Mouse (Mus musculus) CH12.LX (cell line): ENCODE data around the gene Gtf3c1. TPM values are rescaled to one million over a fixed set of nuclear protein-coding genes. Genes with fewer than 3 reads are reported as not detected.

Source experiments
- DNase-seq: peaks from one replicate; pipeline ENCODE4 v3.0.0-alpha.2; 2013; ENCODE audit errors: extremely low read depth
- H3K27ac ChIP-seq: 2 replicates; pipeline ENCODE4 v1.5.1; 2012; ENCODE audit warnings: low read depth, mild to moderate bottlenecking, control low read depth, moderate library complexity; ENCODE audit not compliant: insufficient read depth
- H3K27me3 ChIP-seq: replicated peaks from 2 replicates; pipeline ENCODE3; 2012; ENCODE audit warnings: inconsistent platforms
- H3K36me3 ChIP-seq, 2 experiments: replicated peaks in 1 of 2; 2 replicates each; pipeline versions ENCODE3 to v1.6.1; 2012; ENCODE audit warnings: inconsistent platforms in 1 of 2, low read length in 1 of 2, mild to moderate bottlenecking in 1 of 2, mixed read lengths in 1 of 2, moderate library complexity in 1 of 2; ENCODE audit not compliant: control insufficient read depth in 1 of 2, insufficient read depth in 1 of 2
- H3K4me1 ChIP-seq, 2 experiments: 2 replicates each; pipeline ENCODE4 v1.6.1; 2012; ENCODE audit warnings: inconsistent platforms in 1 of 2, moderate library complexity in 1 of 2; ENCODE audit not compliant: insufficient read depth in 2 of 2, control insufficient read depth in 1 of 2
- H3K4me2 ChIP-seq: 2 replicates; pipeline ENCODE4 v1.6.1; 2012; ENCODE audit warnings: low read depth, mild to moderate bottlenecking, control low read depth; ENCODE audit not compliant: poor library complexity, insufficient read depth, severe bottlenecking
- H3K4me3 ChIP-seq, 3 experiments: fragments of 150-350 bp in 1 of 3; sonication (generic) in 1 of 3; replicated peaks in 1 of 3; 2 replicates each; pipeline versions ENCODE3 to v1.5.1; 2011 to 2012; ENCODE audit warnings: low read depth in 2 of 3, low read length in 2 of 3, mild to moderate bottlenecking in 2 of 3, moderate library complexity in 2 of 3, control low read depth in 1 of 3, improper control_type of control experiment in 1 of 3, inconsistent platforms in 1 of 3, mixed read lengths in 1 of 3; ENCODE audit not compliant: poor library complexity in 1 of 3
- H3K79me2 ChIP-seq: replicated peaks from 2 replicates; pipeline ENCODE4 v1.6.1; 2012; ENCODE audit warnings: mild to moderate bottlenecking, moderate library complexity; ENCODE audit not compliant: control insufficient read depth, poor library complexity, insufficient read depth, severe bottlenecking; ENCODE audit errors: extremely low read depth
- H3K9ac ChIP-seq: 2 replicates; pipeline ENCODE4 v1.6.1; 2012; ENCODE audit warnings: low read depth, mild to moderate bottlenecking, control low read depth, moderate library complexity; ENCODE audit not compliant: insufficient read depth
- H3K9me3 ChIP-seq: replicated peaks from 2 replicates; pipeline ENCODE3; 2012; ENCODE audit warnings: low read length, inconsistent platforms, mixed read lengths
- CTCF ChIP-seq, 2 experiments: IDR thresholded peaks in 1 of 2; conservative IDR thresholded peaks in 1 of 2; 2 replicates each; pipeline ENCODE4 v1.5.1; 2011 to 2012; ENCODE audit warnings: low read depth in 2 of 2, low read length in 2 of 2, improper control_type of control experiment in 1 of 2, inconsistent platforms in 1 of 2, mild to moderate bottlenecking in 1 of 2, moderate library complexity in 1 of 2
- MAZ ChIP-seq: IDR thresholded peaks from 2 replicates; pipeline ENCODE4 v1.6.1; 2012; ENCODE audit warnings: low read depth, mild to moderate bottlenecking, inconsistent platforms, low read length, improper control_type of control experiment, moderate library complexity
- MEF2A ChIP-seq: IDR thresholded peaks from 2 replicates; pipeline ENCODE4 v1.6.1; 2014; ENCODE audit warnings: low read depth, mild to moderate bottlenecking, inconsistent platforms, low read length, improper control_type of control experiment, borderline replicate concordance
- MXI1 ChIP-seq: IDR thresholded peaks from 2 replicates; pipeline ENCODE4 v1.6.1; 2011; ENCODE audit warnings: mild to moderate bottlenecking, low read depth, low read length, improper control_type of control experiment
- POLR2A ChIP-seq: IDR thresholded peaks from 2 replicates; pipeline ENCODE4 v1.6.1; 2011; ENCODE audit warnings: low read depth, mild to moderate bottlenecking, improper control_type of control experiment, low read length
- RAD21 ChIP-seq: IDR thresholded peaks from 2 replicates; pipeline ENCODE4 v1.6.1; 2011; ENCODE audit warnings: low read depth, mild to moderate bottlenecking, low read length, improper control_type of control experiment, moderate library complexity
- TBP ChIP-seq: conservative IDR thresholded peaks from 2 replicates; pipeline ENCODE4 v1.6.1; 2011; ENCODE audit warnings: low read depth, low read length, improper control_type of control experiment
- ZNF384 ChIP-seq: IDR thresholded peaks from 2 replicates; pipeline ENCODE4 v1.6.1; 2012; ENCODE audit warnings: low read depth, low read length, improper control_type of control experiment, inconsistent platforms
- dilution Hi-C: fragments of 300-500 bp; cut with MboI; formaldehyde crosslinking; loops from 2 replicates; pipeline ENCODE4 v1.14.3; 2020; ENCODE audit warnings: low sequenced_read_pairs; ENCODE audit not compliant: extremely low pct_unique_long_range_greater_than_20kb, extremely low pct_ligation_motif_present
- in situ Hi-C: fragments of 300-500 bp; cut with MboI; formaldehyde crosslinking; loops from 3 replicates; pipeline ENCODE4 v1.14.3; 2019; ENCODE audit warnings: low sequenced_read_pairs, low pct_ligation_motif_present, low pct_unique_long_range_greater_than_20kb, mixed read lengths
- polyA plus RNA-seq: library from polyadenylated mRNA; unstranded; fragments of >175 nt; gene quantifications from 2 replicates; pipeline ENCODE4 v1.2.1, GENCODE M21; 2012; ENCODE audit warnings: low read depth; ENCODE audit not compliant: insufficient read length
- total RNA-seq, 2 experiments: library from RNA; depleted of rRNA; stranded (reverse); fragments of 300-350 nt in 1 of 2; fragments of >200 nt in 1 of 2; gene quantifications; 2 replicates each; pipeline ENCODE4 v1.2.3; 2012 to 2014

Gtf3c1 gene
- total and polyA plus RNA-seq, 3 experiments: 20.2 to 48.4 (median 46.8) TPM

DNA sequence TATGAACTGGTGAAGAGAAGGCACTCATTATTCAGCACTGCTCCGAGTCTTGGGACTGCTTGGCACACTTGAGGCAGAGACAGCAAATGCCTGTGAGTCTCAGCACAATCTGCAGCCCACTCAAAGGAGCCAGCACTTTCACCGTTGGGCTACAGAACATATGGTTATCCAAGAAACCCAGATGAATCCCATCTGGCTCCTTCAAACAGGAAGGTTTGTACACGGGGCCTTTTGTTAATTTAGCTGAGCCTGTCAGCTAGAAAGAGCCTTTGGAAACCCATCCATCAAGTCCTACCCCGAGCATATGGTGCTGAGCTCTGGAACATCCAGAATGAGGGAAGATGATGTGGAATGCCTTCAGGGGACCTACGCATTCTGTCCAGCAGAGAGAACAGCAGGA is 13.5 kb downstream of the Gtf3c1 start:
- Histone ChIP-seq H3K9me3 (peaks cover 11% of the 10 kb centered on the region), H3K27ac (no peak overlapping the region), H3K79me2 (no peaks in the 10 kb centered on the region; the same call in 1 of the 2 replicates), H3K4me1 (0 out of 4 replicates have a peak, but pooled peaks cover 0 to 4% of the 10 kb centered on the region in 2 experiments)
- dilution Hi-C loops: no loop called here
- no peak for DNase-seq
- TF ChIP-seq MAZ (no peak), POLR2A (no peak), MEF2A (no peak), MXI1 (no peak)
- TF ChIP-seq, all 38 proteins: peak for 0
- peaks cover 77 to 100% of the 10 kb centered on the region in 2 experiments for H3K36me3 ChIP-seq
- H3K4me3 ChIP-seq: no peak overlapping the region
- in situ Hi-C loops: no loop called here
- no peaks in the 10 kb centered on the region for H3K27me3 ChIP-seq
- H3K9ac ChIP-seq: no peak overlapping the region
- no peak overlapping the region for H3K4me2 ChIP-seq

GRCm38 (mm10) chr7:125690516-125690915 is 17.1 kb downstream of the Gtf3c1 start:
- DNase-seq: no peak
- Histone ChIP-seq H3K9ac (no peak overlapping the region), H3K4me2 (no peak overlapping the region), H3K9me3 (no peaks in the 10 kb centered on the region), H3K27me3 (no peaks in the 10 kb centered on the region), H3K36me3 (peaks cover 62 to 93% of the 10 kb centered on the region in 2 experiments), H3K27ac (no peak overlapping the region), H3K79me2 (no peaks in the 10 kb centered on the region; the same call in 1 of the 2 replicates), H3K4me1 (0 out of 4 replicates have a peak, but pooled peaks cover 0 to 4% of the 10 kb centered on the region in 2 experiments), H3K4me3 (no peak overlapping the region)
- TF ChIP-seq ZNF384: no peak
- in situ Hi-C loops (no loop called here), dilution Hi-C loops (no loop called here)

- in situ Hi-C loops: no loop called here
- Histone ChIP-seq H3K36me3 (peaks cover 73 to 91% of the 10 kb centered on the region in 2 experiments), H3K27me3 (no peaks in the 10 kb centered on the region), H3K27ac (0 out of 2 replicates have a peak overlapping the region, but pooled peaks have one; percentile 4), H3K4me1 (peaks cover 16 to 71% of the 10 kb centered on the region in 2 experiments), H3K4me3 (no peak overlapping the region), H3K4me2 (no peak overlapping the region), H3K79me2 (no peaks in the 10 kb centered on the region), H3K9me3 (no peaks in the 10 kb centered on the region), H3K9ac (no peak overlapping the region)
- dilution Hi-C loops: no loop called here
- no peak for TF ChIP-seq TBP
- no peak for TF ChIP-seq CTCF (conservative IDR thresholded peaks at IDR 0.05 in 1 of 2, IDR thresholded peaks at IDR 0.05 in 1 of 2; ENCODE audit: low read depth in 2 of 2, low read length in 2 of 2)
- TF ChIP-seq RAD21: no peak
- peak; percentile 68 for DNase-seq
Measured at GRCm38 (mm10) chr7:125679936-125680335, 27.6 kb downstream of the Gtf3c1 start.
